Mouse (Mus musculus) limb, embryonic 11.5 days (tissue): Measurements from ENCODE around the gene Cfap97d1. TPM values are rescaled to one million over a fixed set of nuclear protein-coding genes. Genes with fewer than 3 reads are reported as not detected.

Experiments
- ATAC-seq: fragments of 200-750 bp; cut with Nextera tagmentation; 2 replicates; pipeline ENCODE4 v1.8.0; 2017; ENCODE audit warnings: low read depth; ENCODE audit not compliant: insufficient number of reproducible peaks, low FRiP score, low TSS enrichment
- DNase-seq: peaks from one replicate; pipeline ENCODE4 v3.0.0-alpha.2; 2015; ENCODE audit warnings: low spot score
- H3K27ac ChIP-seq: fragments of 300-500 bp; sonication (generic); replicated peaks from 2 replicates; pipeline ENCODE4 v1.5.1; 2014; ENCODE audit warnings: low read depth, mild to moderate bottlenecking, low read length
- H3K27me3 ChIP-seq: fragments of 300-500 bp; sonication (generic); 2 replicates; pipeline ENCODE4 v1.6.1; 2014; ENCODE audit warnings: mild to moderate bottlenecking, low read length, mixed read lengths; ENCODE audit not compliant: control insufficient read depth, insufficient read depth
- H3K36me3 ChIP-seq: fragments of 300-500 bp; sonication (generic); 2 replicates; pipeline ENCODE4 v1.6.1; 2014; ENCODE audit warnings: mild to moderate bottlenecking, low read length, moderate library complexity, mixed read lengths; ENCODE audit not compliant: control insufficient read depth, insufficient read depth
- H3K4me1 ChIP-seq: fragments of 300-500 bp; sonication (generic); 2 replicates; pipeline ENCODE4 v1.6.1; 2014; ENCODE audit warnings: low read length, mixed read lengths; ENCODE audit not compliant: control insufficient read depth, insufficient read depth
- H3K4me2 ChIP-seq: fragments of 300-500 bp; sonication (generic); 2 replicates; pipeline ENCODE4 v1.6.1; 2014; ENCODE audit warnings: low read depth, mild to moderate bottlenecking, moderate library complexity; ENCODE audit not compliant: severe bottlenecking
- H3K4me3 ChIP-seq: fragments of 300-500 bp; sonication (generic); 2 replicates; pipeline ENCODE4 v1.5.1; 2014; ENCODE audit warnings: low read depth, low read length
- H3K9ac ChIP-seq: fragments of 300-500 bp; sonication (generic); 2 replicates; pipeline ENCODE4 v1.6.1; 2014; ENCODE audit warnings: mild to moderate bottlenecking, low read length
- H3K9me3 ChIP-seq: fragments of 300-500 bp; sonication (generic); 2 replicates; pipeline ENCODE4 v1.6.1; 2016; ENCODE audit warnings: low read length; ENCODE audit not compliant: control insufficient read depth
- WGBS: fragments of 180-500 bp; shearing (Covaris S2); extraction: QIAGEN DNeasy Blood & Tissue Kit; methylation state at CpG from one replicate; pipeline ENCODE4 v1.1.7; 2014; 5-methylcytosine and 5-hydroxymethylcytosine counted together
- polyA plus RNA-seq: library from polyadenylated mRNA; unstranded; fragments of >200 nt; fragmentation: Nextera tagmentation; extraction: Ambion mirVana; gene quantifications from 2 replicates; pipeline ENCODE4 v1.2.1, GENCODE M21; 2014

Gene Cfap97d1
- polyA plus RNA-seq, 1 experiment from 2014 or later: not detected

GRCm38 (mm10) chr11:102027361-102028017, 43.4 kb downstream of the Cfap97d1 start:
- H3K4me2 ChIP-seq: peak overlapping the region; percentile 82
- H3K27me3 ChIP-seq: no peaks in the 10 kb centered on the region
- peak; percentile 41; the same call in 1 of the 2 replicates for ATAC-seq
- H3K4me1 ChIP-seq: peaks cover 13% of the 10 kb centered on the region
- H3K9me3 ChIP-seq: no peaks in the 10 kb centered on the region
- H3K9ac ChIP-seq: no peak overlapping the region
- no peaks in the 10 kb centered on the region for H3K36me3 ChIP-seq
- no peak overlapping the region for H3K27ac ChIP-seq
- WGBS: 4% methylated on average over 12 of the region's 12 CpGs
- peak overlapping the region; percentile 78 for H3K4me3 ChIP-seq
- no peak for DNase-seq

GRCm38 (mm10) chr11:102028087-102028816, 44.2 kb downstream of the Cfap97d1 start, which contains the start of gene Mpp3:
Gene Mpp3 (minus strand): TSS chr11:102028461.
- peaks cover 13% of the 10 kb centered on the region for H3K4me1 ChIP-seq
- H3K9me3 ChIP-seq: no peaks in the 10 kb centered on the region
- 75% methylated on average over 6 of the region's 6 CpGs for WGBS
- H3K27ac ChIP-seq: no peak within 1 kb of the TSS
- H3K4me2 ChIP-seq: peak within 1 kb of the TSS; percentile 82
- ATAC-seq (no peak), DNase-seq (no peak)
- H3K27me3 ChIP-seq: no peaks in the 10 kb centered on the region
- no peak within 1 kb of the TSS for H3K9ac ChIP-seq
- peak within 1 kb of the TSS; percentile 78; the same call in 1 of the 2 replicates for H3K4me3 ChIP-seq
- no peaks in the 10 kb centered on the region for H3K36me3 ChIP-seq

GRCm38 (mm10) chr11:102029304-102029703, 45.2 kb downstream of the Cfap97d1 start:
- Histone ChIP-seq H3K4me3 (no peak overlapping the region), H3K4me2 (no peak overlapping the region), H3K27me3 (no peaks in the 10 kb centered on the region), H3K9ac (no peak overlapping the region), H3K27ac (no peak overlapping the region), H3K4me1 (peaks cover 13% of the 10 kb centered on the region), H3K9me3 (no peaks in the 10 kb centered on the region), H3K36me3 (no peaks in the 10 kb centered on the region)
- DNase-seq (no peak), ATAC-seq (no peak)
- 85% methylated on average over 4 of the region's 4 CpGs for WGBS

- Histone ChIP-seq H3K9me3 (no peaks in the 10 kb centered on the region), H3K27me3 (no peaks in the 10 kb centered on the region), H3K9ac (no peak overlapping the region), H3K36me3 (no peaks in the 10 kb centered on the region), H3K4me3 (no peak overlapping the region), H3K4me1 (peaks cover 13% of the 10 kb centered on the region), H3K27ac (no peak overlapping the region), H3K4me2 (no peak overlapping the region)
- DNase-seq (no peak), ATAC-seq (no peak)
- WGBS: 40% methylated on average over 7 of the region's 7 CpGs
These were observed 45.9 kb downstream of the Cfap97d1 start for GRCm38 (mm10) chr11:102029966-102030365.

GRCm38 (mm10) chr11:102031149-102031548, 47.1 kb downstream of the Cfap97d1 start:
- Histone ChIP-seq H3K27me3 (no peaks in the 10 kb centered on the region), H3K27ac (no peak overlapping the region), H3K9ac (no peak overlapping the region), H3K4me2 (no peak overlapping the region), H3K36me3 (no peaks in the 10 kb centered on the region), H3K4me3 (no peak overlapping the region), H3K4me1 (peaks cover 5% of the 10 kb centered on the region; the same call in 1 of the 2 replicates), H3K9me3 (no peaks in the 10 kb centered on the region)
- ATAC-seq (no peak), DNase-seq (no peak)
- WGBS: 77% methylated on average over 7 of the region's 7 CpGs

GRCm38 (mm10) chr11:102033055-102033591, 49.0 kb downstream of the Cfap97d1 start:
- H3K4me3 ChIP-seq: no peak overlapping the region
- H3K9ac ChIP-seq: no peak overlapping the region
- no peak for DNase-seq
- no peaks in the 10 kb centered on the region for H3K36me3 ChIP-seq
- 87% methylated on average over 12 of the region's 12 CpGs for WGBS
- no peaks in the 10 kb centered on the region for H3K27me3 ChIP-seq
- H3K4me1 ChIP-seq: no peaks in the 10 kb centered on the region
- no peak overlapping the region for H3K27ac ChIP-seq
- H3K4me2 ChIP-seq: no peak overlapping the region
- H3K9me3 ChIP-seq: no peaks in the 10 kb centered on the region
- no peak for ATAC-seq

GRCm38 (mm10) chr11:102034887-102035286, 50.8 kb downstream of the Cfap97d1 start:
- Histone ChIP-seq H3K9ac (no peak overlapping the region), H3K4me3 (no peak overlapping the region), H3K4me1 (no peaks in the 10 kb centered on the region), H3K27ac (no peak overlapping the region), H3K27me3 (no peaks in the 10 kb centered on the region), H3K4me2 (no peak overlapping the region), H3K36me3 (no peaks in the 10 kb centered on the region), H3K9me3 (no peaks in the 10 kb centered on the region)
- 80% methylated on average over 8 of the region's 8 CpGs for WGBS
- DNase-seq (no peak), ATAC-seq (no peak)

- ATAC-seq (no peak), DNase-seq (no peak)
- Histone ChIP-seq H3K4me2 (no peak overlapping the region), H3K27me3 (no peaks in the 10 kb centered on the region), H3K9me3 (no peaks in the 10 kb centered on the region), H3K36me3 (no peaks in the 10 kb centered on the region), H3K9ac (no peak overlapping the region), H3K4me3 (no peak overlapping the region), H3K27ac (no peak overlapping the region), H3K4me1 (no peaks in the 10 kb centered on the region)
- WGBS: 78% methylated on average over 5 of the region's 5 CpGs
These were observed 51.4 kb downstream of the Cfap97d1 start for GRCm38 (mm10) chr11:102035456-102035960.
